Mouse (Mus musculus) liver, adult (tissue): ENCODE data around the gene C530008M17Rik.

Experiments used
- GATA4 ChIP-seq: IDR thresholded peaks from 2 replicates; pipeline ENCODE4 v1.6.1; 2014; ENCODE audit warnings: mild to moderate bottlenecking, low read length; ENCODE audit not compliant: insufficient replicate concordance

Gene C530008M17Rik

DNA sequence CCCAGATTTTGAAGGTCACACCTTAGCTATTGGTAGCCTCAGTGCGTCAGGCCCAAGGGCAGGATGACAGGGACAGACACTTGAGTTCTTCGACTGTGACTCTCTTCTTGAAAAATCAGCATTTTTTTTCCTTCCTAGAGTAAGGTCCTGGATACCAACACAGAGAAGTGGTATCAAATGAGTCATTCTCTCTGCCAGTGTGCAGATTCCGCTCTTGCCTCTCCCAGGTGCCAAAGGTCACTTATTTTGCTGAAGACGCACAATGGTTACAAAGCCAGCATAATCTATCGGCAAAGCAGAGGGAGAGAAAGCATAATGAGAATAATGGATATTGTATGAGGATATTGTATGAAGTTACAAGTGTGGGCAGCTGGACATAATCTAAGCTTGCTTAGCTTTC, 160.4 kb downstream of the C530008M17Rik start:
- no peak for TF ChIP-seq GATA4

DNA sequence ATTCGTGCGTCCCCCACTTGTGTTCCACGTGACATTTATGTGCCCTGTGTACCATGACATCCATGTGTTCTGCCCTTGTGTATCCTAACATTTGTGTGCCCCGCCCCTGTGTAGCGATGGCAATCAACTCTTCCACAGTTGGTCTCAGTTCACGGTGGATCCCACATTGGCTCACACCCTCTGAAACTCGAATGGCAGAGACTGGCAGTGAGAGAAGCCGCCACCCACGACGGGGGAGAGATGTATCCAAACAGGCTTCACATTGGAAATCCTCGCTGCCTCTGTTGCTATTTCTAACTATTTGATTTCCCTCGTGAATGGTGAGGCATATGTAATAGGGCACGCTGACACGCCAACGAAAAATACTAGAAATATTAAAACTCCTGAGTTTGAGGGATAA, 161.4 kb downstream of the C530008M17Rik start:
- TF ChIP-seq GATA4, result no peak

DNA sequence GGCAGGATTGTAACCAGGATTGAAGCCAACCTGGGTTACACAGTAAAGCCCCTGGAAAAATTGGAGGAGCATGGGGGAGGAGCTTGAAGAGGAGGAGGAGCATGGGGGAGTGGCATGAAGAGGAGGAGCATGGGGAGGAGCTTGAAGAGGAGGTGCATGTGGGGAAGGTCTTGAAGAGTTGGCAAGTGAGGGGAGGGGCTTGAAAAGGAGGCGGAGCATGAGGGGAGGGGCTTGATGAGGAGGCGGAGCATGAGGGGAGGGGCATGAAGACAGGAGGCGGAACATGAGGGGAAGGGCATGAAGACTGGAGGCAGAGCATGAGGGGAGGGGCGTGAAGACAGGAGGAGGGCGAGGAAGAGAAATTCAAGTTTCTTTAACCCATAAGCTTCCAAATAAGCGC, 162.5 kb downstream of the C530008M17Rik start:
- no peak for TF ChIP-seq GATA4

DNA sequence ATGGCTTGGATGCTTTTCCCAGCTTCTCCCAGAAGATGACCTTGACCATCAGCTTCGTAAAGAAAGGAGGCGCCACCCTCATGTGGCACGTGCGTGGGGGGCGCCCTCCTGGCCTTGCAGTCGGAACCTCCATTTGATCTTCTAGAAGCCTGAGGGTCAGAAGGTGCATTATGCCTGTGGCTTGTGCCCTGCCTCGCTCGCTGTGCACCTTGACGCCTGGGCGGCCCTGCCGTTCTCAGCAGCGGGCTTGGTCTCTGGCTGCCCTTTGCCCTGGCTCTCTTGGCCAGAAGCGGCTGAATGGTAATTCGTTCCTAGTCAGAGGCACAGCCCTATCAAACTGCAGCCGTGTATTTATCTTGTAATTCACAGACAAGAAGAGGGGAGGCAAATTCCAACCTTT, 165.8 kb downstream of the C530008M17Rik start:
- no peak for TF ChIP-seq GATA4

DNA sequence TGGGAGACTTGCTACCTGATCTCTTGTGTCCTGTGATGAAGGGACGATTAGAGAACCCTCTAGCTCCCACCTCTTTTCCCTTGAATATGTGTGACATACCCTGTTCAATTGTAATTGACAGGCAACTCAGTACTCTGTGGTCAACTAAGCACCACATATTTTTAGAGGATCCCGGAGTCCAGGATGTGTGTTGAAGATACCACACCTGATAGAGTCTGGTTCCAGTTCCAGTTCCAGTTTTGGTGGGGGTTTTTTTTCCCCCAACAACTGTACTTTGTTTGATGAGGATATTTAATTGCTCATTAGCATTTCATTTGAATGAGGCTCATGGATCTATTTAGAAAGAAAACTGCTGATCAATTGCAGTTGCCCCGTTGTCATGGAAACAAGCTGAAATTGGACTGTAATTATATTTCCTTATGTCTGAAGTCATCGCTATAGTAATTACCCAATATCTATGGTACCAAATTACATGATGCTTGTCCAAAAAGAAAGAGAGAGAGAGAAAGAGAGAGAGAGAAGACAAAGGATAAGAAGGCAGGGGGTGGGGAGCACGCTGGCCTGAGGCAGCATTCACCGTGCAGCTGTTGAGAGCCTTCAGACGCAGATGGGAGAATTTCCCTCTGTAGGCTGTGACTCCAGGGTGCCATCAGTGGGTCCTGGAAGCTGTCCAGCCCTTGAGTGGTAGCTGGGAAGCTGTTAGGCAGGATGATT, 172.4 kb downstream of the C530008M17Rik start:
- TF ChIP-seq GATA4, result no peak

DNA sequence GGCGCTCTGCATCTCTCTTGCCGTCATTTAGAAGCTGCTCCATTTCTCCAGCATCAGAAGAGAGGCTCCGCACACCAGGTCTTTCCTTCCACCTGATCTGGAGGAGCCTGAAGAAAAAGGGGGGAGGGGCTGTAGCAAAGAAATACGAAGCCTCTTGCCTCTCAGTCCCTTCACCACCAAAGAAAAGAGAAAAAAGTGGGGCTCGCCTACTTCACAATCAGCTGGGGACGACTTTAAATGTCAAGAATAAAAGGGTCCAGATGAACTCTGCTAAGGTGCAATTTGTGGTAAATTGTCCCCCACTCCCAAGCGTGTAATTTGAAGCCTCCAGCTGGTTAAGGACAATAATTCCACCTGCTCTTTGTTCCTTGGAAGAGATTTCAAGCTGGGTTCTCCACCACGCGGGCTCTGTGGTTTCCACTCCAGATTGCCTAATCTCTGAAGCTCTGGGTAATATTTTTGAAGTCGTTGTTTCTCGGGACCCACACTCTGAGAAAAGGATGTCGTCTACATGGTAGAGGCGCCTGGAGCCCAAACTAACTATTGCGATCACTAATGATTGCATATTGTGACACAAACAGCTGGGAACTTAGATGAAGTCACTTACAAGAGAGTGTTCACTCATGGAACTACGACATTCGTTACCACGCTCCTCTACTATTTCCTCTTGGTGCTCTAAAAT, 176.4 kb downstream of the C530008M17Rik start:
- TF ChIP-seq GATA4, result no peak

DNA sequence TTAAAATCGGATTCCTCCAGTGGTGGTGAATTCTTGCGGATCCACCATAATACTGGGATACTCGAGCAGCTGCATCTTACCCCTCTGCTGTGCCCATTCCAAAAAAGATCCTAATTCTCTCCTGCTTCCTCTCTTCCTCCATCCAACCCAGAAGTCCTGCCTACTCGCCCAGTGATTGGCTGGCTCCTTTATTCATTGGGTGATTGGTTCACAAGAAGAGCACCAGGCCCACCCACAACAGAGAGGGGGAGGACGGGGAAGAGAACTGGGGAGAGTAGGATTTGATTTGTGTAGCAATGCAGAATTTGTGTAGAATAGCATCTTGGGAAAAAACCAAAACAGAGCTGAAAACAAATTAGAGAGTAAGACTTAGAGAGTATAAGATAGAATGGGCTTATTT, 180.7 kb downstream of the C530008M17Rik start:
- no peak for TF ChIP-seq GATA4

DNA sequence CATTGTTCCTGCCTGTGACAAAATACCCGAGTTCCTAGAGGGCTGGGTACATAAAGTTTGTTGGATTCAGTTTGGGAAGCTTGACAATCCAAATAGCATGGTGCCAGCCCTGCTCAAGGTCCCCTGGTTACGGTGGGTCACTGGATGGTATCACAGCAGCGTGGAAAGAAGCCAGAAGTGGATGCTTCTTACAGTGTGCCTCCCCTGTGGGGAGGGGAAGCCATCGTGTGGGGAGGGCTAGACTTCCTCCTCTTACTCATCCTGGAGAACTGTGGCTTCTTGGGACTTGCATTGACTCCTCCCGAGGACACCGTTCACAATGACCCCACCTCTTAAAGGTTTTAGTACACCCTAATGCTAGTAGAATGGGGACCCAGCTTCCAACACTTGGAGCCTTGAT, 183.5 kb downstream of the C530008M17Rik start:
- no peak for TF ChIP-seq GATA4

DNA sequence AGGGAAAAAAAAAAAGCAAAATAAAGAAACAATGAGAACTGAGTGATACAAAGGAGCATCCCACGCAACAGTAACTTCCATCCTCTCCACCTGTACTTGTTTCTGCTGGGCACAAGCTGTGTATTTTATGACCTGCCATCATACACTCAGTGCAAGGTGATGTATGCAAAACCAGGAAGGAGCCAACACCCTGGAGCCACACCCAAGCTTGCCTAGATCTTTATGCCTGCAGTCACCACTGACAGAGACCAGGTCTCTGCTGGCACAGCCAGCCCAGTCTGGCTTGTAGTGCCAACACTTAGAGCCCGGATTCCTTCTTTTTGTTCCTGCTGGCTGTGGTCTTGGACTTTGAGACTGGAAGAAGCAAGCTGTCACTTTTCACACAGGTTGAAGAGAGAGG, 185.5 kb downstream of the C530008M17Rik start:
- no peak for TF ChIP-seq GATA4

DNA sequence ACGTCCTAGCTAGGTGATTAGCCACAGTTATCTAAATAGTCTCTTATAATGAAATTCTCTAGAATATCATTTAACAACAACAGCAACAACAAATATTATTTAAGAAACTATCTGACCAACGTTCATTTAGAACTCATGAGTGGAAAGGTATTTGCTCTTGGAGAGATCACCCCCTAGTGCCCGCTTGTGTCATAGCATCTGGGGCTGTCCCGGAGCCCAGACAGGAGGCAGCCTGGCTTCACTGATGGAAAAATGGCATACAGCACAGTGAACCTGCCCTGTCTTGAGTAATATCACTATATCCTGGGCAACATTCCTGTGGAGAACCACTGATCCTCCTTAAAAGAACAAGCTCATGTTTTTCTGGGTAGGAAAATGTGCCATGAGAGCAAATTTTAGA, 187.1 kb downstream of the C530008M17Rik start:
- no peak for TF ChIP-seq GATA4

DNA sequence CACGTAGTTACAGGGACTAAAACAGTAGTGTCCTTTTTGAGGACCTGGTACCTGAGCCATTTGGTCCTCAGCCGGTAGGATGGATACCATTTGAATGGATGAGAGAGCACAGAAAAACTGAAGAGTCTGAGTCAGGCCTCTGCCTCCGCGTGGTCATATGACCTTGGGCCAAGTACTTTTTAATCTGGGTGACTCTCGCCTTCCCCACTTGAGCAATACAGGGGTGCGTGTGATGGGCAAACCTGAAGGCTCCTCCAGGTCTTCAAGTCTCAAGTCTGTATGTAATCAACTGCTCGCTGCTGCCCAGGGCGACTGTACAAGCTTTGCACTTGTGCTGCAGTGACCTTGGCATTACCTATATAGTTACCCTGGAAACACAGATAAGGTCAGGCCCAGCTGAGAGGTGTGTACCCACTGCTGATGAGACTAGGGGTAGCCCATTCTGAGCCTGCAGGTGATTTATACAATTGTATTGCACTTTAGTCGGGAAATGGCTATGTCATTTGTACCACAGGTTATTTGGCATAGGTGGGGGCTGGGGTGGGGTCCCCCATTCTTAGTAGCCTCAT, 187.6 kb downstream of the C530008M17Rik start:
- no peak for TF ChIP-seq GATA4

DNA sequence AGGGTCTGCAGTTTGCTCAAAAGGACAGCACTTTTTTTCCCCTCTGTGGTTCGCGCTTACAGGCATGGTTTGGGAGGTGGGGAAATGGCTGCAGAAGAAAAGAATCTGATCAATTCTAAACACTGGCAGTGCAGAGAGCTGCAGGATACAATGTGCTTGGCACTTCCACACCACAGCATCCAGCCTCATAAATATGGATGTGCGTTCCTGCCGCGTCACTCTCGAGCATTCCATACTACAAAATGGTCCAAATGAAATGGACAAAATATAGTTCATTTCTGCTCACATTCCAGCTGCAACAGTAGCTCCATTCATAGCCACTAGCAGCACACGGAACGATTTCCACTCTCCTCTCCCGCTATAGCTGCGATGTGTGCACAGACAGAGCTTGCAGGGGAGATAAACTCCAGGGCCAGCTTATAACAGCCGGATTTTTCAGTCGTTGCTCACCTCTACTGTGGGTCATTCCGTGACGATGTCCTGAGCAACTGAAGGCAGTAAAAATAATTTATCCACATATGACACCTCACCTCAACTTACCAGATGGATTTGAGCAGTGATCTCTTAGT, 188.4 kb downstream of the C530008M17Rik start:
- TF ChIP-seq GATA4, result no peak

DNA sequence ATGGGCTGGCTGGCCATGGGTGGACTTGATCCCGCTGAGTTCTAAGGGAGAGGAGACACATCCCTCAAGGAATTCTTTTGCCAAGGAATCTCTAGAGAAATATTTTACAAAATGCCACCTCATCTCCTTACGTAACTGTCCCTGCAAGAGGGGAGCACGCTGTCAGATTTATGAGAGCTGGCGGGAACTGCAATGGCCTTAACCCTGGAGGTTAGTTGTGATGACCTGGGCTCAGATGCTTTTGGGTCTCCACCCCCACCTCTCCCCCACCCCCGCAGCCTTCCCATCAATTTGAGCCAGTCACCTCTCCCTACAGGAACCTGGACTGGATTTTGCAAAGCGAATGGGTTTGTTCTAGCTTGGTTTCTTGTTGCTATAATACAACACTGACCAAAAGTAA, 190.8 kb downstream of the C530008M17Rik start:
- no peak for TF ChIP-seq GATA4

DNA sequence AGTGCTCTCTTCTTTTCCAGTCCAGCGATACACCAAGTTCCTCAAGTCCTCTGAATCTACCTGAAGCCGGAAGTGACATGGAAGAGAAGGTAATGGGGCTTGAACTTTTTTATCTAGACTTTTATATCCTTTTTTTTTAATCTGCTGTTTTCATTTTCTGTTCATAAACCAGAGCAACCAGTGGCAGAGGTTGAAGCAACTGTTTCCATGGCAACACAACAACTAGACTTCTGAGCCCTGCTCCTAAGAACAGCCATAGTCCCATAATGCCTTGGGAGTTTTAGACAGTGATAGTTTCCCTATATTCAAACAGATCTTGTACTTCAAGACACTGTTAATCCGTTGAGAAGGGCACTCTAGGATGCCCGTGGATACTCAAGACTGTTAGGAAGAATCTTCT, 195.0 kb downstream of the C530008M17Rik start:
- TF ChIP-seq GATA4, result no peak

DNA sequence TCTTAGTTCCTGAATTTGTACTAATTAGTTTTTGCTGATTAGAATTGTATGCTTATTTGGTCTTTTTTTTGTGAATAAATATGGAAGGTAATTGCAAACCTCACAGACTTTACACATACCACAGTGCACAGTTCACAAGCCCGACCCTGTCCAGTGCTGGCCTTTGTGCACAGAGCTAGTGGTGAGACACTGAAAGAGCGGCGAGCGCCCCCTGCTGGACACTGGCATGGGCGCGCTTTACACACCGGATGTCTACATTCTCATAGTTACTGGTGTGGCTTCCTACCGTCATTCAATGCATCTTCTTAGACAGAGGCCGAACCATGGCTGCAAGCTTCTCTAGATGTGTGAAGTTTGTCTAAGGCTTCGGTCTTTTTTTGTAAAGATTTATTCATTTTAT, 197.2 kb downstream of the C530008M17Rik start:
- TF ChIP-seq GATA4, result no peak
